19 mouse cellular contexts compared by ENCODE assay signal in the genomic region with DNA sequence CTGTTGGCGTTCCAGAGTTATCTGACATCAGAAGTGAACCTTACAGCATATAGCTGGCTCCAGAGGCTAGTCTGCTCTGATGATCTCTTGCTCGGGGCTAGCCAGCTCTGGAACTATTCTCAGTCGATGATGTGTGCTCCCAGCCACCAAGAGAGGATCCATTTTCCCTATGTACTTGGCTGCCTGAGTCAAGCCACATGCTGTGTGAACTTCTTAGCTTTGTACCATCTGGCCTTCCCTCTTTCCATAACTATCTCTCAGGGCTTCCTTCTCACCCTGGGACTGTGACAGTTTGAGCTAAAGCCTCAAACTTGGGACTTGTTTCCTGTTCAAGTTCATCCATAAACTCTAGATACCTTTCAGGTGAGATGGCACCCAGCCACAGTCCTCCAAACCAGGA. TPM values are rescaled to one million over a fixed set of nuclear protein-coding genes. Genes with fewer than 3 reads are reported as not detected.
"Had no signal": no experiment of that assay in that cellular context is flagged by ENCODE, and none has a peak within 500 bp of the region (broad histone marks: within the 10 kb centered on the region; RNA-seq: fewer than 3 reads in every experiment).

No protein-coding gene starts in this region.

- H3K4me3 ChIP-seq: lung, embryonic 15.5 days; megakaryocyte, embryonic 14.5 days; midbrain, embryonic 13.5 days; midbrain, embryonic 15.5 days; neural tube, embryonic 12.5 days; stomach, embryonic 15.5 days had no signal

- H3K36me3 ChIP-seq: lung, embryonic 15.5 days; midbrain, embryonic 13.5 days; midbrain, embryonic 15.5 days; neural tube, embryonic 12.5 days; stomach, embryonic 15.5 days had no signal

- H3K4me1 ChIP-seq: lung, embryonic 15.5 days had no signal

- H3K9me3 ChIP-seq: lung, embryonic 15.5 days; midbrain, embryonic 15.5 days; stomach, embryonic 15.5 days had no signal

- H3K4me2 ChIP-seq: lung, embryonic 15.5 days; midbrain, embryonic 11.5 days; midbrain, embryonic 13.5 days; midbrain, embryonic 15.5 days; neural tube, embryonic 12.5 days; stomach, embryonic 15.5 days had no signal

- H3K27me3 ChIP-seq: midbrain, embryonic 15.5 days; neural tube, embryonic 12.5 days; stomach, embryonic 15.5 days had no signal

- H3K27ac ChIP-seq: lung, embryonic 15.5 days; macrophage; midbrain, embryonic 13.5 days; midbrain, embryonic 15.5 days; neural tube, embryonic 12.5 days; stomach, embryonic 15.5 days had no signal

- ATAC-seq: liver, postnatal 0 days; lung, postnatal 0 days; midbrain, embryonic 13.5 days; midbrain, embryonic 15.5 days had no signal

- DNase-seq: liver, postnatal 0 days; lung, adult 2 months; lung, postnatal 14 days; lung, postnatal 36 days; right cerebral cortex, postnatal 14 days; thymus, adult 2 months; thymus, postnatal 25 days; thymus, postnatal 4 days had no signal

- H3K9ac ChIP-seq: liver, postnatal 0 days; lung, embryonic 15.5 days; midbrain, embryonic 13.5 days; midbrain, embryonic 15.5 days; neural tube, embryonic 12.5 days; stomach, embryonic 15.5 days had no signal

RNA-seq across cellular contexts. Expression of a gene that starts 31.2 kb away (rescaled TPM):
- polyA plus RNA-seq: liver, postnatal 0 days; lung, embryonic 15.5 days; macrophage; midbrain, embryonic 11.5 days; midbrain, embryonic 13.5 days; neural tube, embryonic 14.5 days; spleen, adult 2 months had no signal
